Mouse (Mus musculus) small intestine, adult 2 months (tissue): ENCODE results near the gene Dglucy. TPM values are rescaled to one million over a fixed set of nuclear protein-coding genes. Genes with fewer than 3 reads are reported as not detected.
A peak's percentile ranks its signal among the peaks of the same experiment; 100 is the strongest.

ENCODE experiments used
- H3K27ac ChIP-seq: fragments of 200-500 bp; 2 replicates; pipeline ENCODE4 v1.5.1; 2012; ENCODE audit warnings: low read depth, low read length, control low read depth, inconsistent platforms; ENCODE audit not compliant: insufficient read depth
- H3K27me3 ChIP-seq: fragments of 200-500 bp; 2 replicates; pipeline ENCODE4 v1.6.1; 2012; ENCODE audit warnings: mild to moderate bottlenecking, moderate library complexity, low read length, inconsistent platforms; ENCODE audit not compliant: control insufficient read depth, insufficient read depth
- H3K36me3 ChIP-seq: fragments of 200-500 bp; 2 replicates; pipeline ENCODE4 v1.6.1; 2012; ENCODE audit warnings: mild to moderate bottlenecking, low read length, control low read depth, inconsistent platforms; ENCODE audit not compliant: control insufficient read depth, insufficient read depth
- H3K4me1 ChIP-seq: fragments of 200-500 bp; 2 replicates; pipeline ENCODE4 v1.6.1; 2012; ENCODE audit warnings: low read length, inconsistent platforms, mixed read lengths; ENCODE audit not compliant: control insufficient read depth, insufficient read depth, insufficient read length
- H3K4me3 ChIP-seq: fragments of 200-500 bp; 2 replicates; pipeline ENCODE4 v1.5.1; 2012; ENCODE audit warnings: low read depth, mild to moderate bottlenecking, control low read depth, inconsistent platforms, low read length, moderate library complexity
- CTCF ChIP-seq: fragments of 200-500 bp; IDR thresholded peaks from 2 replicates; pipeline ENCODE4 v1.5.1; 2012; ENCODE audit warnings: low read depth, mild to moderate bottlenecking, control low read depth, inconsistent platforms, low read length, moderate library complexity, mixed read lengths; ENCODE audit not compliant: insufficient replicate concordance, insufficient read length; ENCODE audit errors: extremely low read depth
- POLR2A ChIP-seq: fragments of 200-500 bp; IDR thresholded peaks from 2 replicates; pipeline ENCODE4 v1.6.1; 2012; ENCODE audit warnings: low read depth, mild to moderate bottlenecking, control low read depth, inconsistent platforms, low read length, moderate library complexity
- WGBS: fragments of 180-500 bp; shearing (Covaris S2); methylation state at CpG from one replicate; pipeline ENCODE4 v1.1.7; 2018; 5-methylcytosine and 5-hydroxymethylcytosine counted together
- polyA plus RNA-seq: library from polyadenylated mRNA; depleted of rRNA; stranded (reverse); fragments of >200 nt; gene quantifications from 2 replicates; pipeline ENCODE4 v1.2.3, GENCODE M21; 2012

Gene Dglucy
- polyA plus RNA-seq, 1 experiment: 21.8 TPM

- H3K27ac ChIP-seq: no peak within 1 kb of the TSS
- peaks cover 7% of the 10 kb centered on the region for H3K36me3 ChIP-seq
- TF ChIP-seq CTCF (no peak), POLR2A (no peak)
- 6% methylated on average over 39 of the region's 39 CpGs for WGBS
- H3K4me3 ChIP-seq: peak within 1 kb of the TSS; percentile 60
- peaks cover 7% of the 10 kb centered on the region for H3K27me3 ChIP-seq
- H3K4me1 ChIP-seq: peaks cover 20% of the 10 kb centered on the region
Observed at GRCm38 (mm10) chr12:100907598-100908297, 128.9 kb downstream of the Dglucy start, which contains the start of gene Gpr68. Gene Gpr68 (minus strand): TSS chr12:100908198.

GRCm38 (mm10) chr12:100908298-100909034, 129.6 kb downstream of the Dglucy start:
- WGBS: 25% methylated on average over 10 of the region's 10 CpGs

GRCm38 (mm10) chr12:100909765-100910164, 130.9 kb downstream of the Dglucy start:
- Histone ChIP-seq H3K4me1 (peaks cover 20% of the 10 kb centered on the region), H3K27me3 (peaks cover 7% of the 10 kb centered on the region), H3K4me3 (no peak overlapping the region), H3K27ac (no peak overlapping the region), H3K36me3 (peaks cover 23% of the 10 kb centered on the region)
- TF ChIP-seq POLR2A (no peak), CTCF (no peak)
- 20% methylated on average over 6 of the region's 6 CpGs for WGBS

More at GRCm38 (mm10) chr12:100908298-100909034, 129.6 kb downstream of the Dglucy start:
- Histone ChIP-seq H3K4me3 (peak overlapping the region; percentile 60; the same call in 1 of the 2 replicates), H3K27me3 (peaks cover 7% of the 10 kb centered on the region), H3K4me1 (peaks cover 20% of the 10 kb centered on the region), H3K36me3 (peaks cover 14% of the 10 kb centered on the region), H3K27ac (no peak overlapping the region)
- TF ChIP-seq CTCF (no peak), POLR2A (no peak)

GRCm38 (mm10) chr12:100910731-100911130, 131.9 kb downstream of the Dglucy start:
- 64% methylated on average over 12 of the region's 12 CpGs for WGBS
- Histone ChIP-seq H3K4me1 (peaks cover 20% of the 10 kb centered on the region), H3K27me3 (peaks cover 7% of the 10 kb centered on the region), H3K36me3 (peaks cover 31% of the 10 kb centered on the region), H3K4me3 (no peak overlapping the region), H3K27ac (no peak overlapping the region)
- TF ChIP-seq CTCF: no peak
- TF ChIP-seq POLR2A: no peak

- TF ChIP-seq POLR2A (no peak), CTCF (no peak)
- Histone ChIP-seq H3K4me3 (no peak overlapping the region), H3K4me1 (no peaks in the 10 kb centered on the region), H3K36me3 (peaks cover 76% of the 10 kb centered on the region), H3K27ac (no peak overlapping the region), H3K27me3 (no peaks in the 10 kb centered on the region)
- 81% methylated on average over 15 of the region's 15 CpGs for WGBS
Observed at GRCm38 (mm10) chr12:100924646-100925339, 145.9 kb downstream of the Dglucy start.

GRCm38 (mm10) chr12:100925644-100926619, 147.1 kb downstream of the Dglucy start:
- Histone ChIP-seq H3K27ac (no peak overlapping the region), H3K4me3 (no peak overlapping the region), H3K36me3 (peaks cover 76% of the 10 kb centered on the region), H3K27me3 (no peaks in the 10 kb centered on the region), H3K4me1 (no peaks in the 10 kb centered on the region)
- WGBS: 74% methylated on average over 14 of the region's 14 CpGs
- TF ChIP-seq CTCF (no peak; the same call in 1 of the 2 replicates), POLR2A (no peak)
